Mouse (Mus musculus): ENCODE data around the gene Tab1.
A peak's percentile ranks its signal among the peaks of the same experiment; 100 is the strongest.

Gene Tab1

DNA sequence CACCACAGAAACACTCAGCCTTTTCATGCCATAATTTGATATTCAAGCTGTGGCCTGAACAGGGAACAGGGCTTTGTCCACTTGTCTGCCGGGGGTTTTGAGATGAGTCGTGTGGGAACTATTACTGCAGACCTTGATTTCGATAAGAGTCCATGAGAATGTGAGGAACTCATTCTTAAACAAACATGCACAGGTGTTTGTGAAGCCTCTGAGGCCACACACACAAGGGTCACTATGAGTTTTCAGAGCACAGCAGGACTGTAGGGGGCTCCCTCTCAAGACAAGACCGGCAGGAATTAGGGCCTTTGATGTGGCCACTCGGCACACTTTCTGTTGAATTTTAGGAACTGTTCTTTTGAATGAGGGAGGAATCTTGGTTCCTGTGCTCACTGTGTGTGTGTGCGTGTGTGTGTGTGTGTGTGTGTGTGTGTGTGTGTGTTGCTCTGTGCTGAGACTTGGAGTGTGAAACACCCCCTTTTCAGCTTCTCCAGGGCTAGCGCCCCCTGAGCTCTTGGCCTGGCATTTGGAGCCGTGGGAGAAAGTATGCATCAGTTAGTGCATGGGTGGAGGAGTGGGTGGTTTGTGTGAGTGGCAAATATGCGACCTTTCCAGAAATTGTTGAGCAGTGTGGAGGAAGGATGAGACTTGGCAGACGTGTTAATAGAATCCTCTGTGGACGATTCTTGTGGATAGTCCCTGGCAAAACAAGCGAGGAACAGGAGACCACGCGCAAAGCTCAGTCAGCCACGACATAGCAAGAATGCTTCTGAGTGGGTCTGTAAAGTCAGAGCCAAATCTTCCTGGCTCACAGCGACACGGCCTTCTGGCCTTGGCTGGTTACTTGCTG, 5.2 kb downstream of the Tab1 start:
- DNase-seq (ENCODE audit: low spot score in 2 of 2) = no peak

DNA sequence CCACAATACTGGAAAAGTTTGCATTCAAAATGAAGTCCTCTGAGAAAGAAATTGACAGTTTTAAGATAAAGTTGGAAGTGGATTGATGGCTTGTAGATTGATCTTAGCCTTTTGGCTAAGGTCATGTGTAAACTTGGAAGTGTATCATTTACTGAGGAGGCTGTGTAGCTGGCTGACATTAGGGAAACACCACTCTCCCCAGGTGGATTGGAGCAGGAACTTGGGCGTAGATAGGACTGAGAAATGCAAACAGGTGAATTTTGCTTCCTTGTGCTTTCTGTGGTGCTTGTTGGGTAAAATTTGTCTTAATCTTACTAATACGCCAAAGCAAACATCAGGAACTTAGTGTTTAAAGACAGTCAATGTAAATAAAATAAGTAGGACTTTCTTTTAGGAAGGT, 7.4 kb downstream of the Tab1 start:
- DNase-seq (ENCODE audit: low spot score in 2 of 2) = no peak

GRCm38 (mm10) chr15:80140878-80141277, 8.0 kb downstream of the Tab1 start:
- no peak for DNase-seq (ENCODE audit: low spot score in 2 of 2)

- DNase-seq (ENCODE audit: low spot score in 2 of 2) = no peak
Measured at GRCm38 (mm10) chr15:80142130-80142529, 9.2 kb downstream of the Tab1 start.

DNA sequence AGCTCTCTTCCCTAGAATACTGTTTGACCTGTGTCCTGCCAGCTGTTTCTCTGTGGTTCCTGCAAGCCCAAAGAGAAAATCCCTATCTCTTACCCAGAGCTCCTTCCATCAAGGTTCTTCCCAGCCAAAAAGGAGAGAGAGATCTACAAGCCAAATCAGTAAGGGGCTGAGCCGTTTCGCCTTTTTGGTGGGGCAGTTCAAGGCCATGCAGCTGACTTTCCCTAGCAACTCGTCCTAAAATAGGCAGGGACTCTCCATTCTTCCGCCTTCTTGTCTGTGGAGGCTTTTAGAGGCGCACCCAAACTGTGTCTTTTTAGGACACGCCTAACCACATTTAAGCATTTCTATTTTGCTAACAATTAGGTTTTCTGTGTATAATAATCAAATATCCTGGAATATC, 10.8 kb downstream of the Tab1 start:
- no peak for DNase-seq (ENCODE audit: low spot score in 2 of 2)

- DNase-seq (ENCODE audit: low spot score in 2 of 2) = no peak
Measured at GRCm38 (mm10) chr15:80145397-80145796, 12.5 kb downstream of the Tab1 start.

DNA sequence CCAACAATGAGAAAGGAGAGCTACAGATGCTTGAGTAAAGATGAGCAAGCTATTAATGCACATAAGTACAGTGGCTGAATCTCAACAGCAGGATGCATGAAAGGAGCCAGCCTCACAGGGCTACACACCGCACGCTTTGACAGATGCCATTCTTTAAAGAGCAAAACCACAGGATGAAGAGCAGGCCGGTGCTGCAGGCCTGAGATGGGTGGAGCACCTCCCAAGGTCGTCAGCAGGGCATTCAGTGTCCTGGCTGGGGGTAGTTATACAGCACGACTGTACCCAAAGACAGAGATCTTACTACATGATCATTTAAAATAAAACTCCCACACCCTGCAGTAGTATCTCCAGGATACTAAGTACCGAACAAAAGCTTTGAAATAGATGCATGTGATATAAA, 13.2 kb downstream of the Tab1 start:
- DNase-seq (ENCODE audit: low spot score in 2 of 2) = no peak

DNA sequence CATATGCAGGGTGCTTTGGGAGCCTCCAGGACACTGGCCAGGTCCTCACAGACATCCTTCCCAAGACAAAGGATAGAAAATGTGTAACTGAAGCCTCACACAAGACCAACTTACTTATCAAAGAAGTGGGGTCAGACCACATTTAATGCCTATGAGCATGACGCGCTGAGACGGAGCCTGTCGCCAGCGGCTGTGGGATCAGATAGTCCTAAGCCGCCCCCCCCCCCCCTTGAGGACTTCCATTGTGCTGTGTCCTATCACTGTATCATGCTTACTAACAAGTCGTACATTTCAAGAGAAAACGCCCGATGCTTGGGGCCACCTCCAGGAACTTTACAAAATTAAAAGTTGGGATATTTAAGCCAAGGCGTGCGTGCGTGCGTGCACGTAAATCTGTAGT, 14.2 kb downstream of the Tab1 start:
- no peak for DNase-seq (ENCODE audit: low spot score in 2 of 2)

DNA sequence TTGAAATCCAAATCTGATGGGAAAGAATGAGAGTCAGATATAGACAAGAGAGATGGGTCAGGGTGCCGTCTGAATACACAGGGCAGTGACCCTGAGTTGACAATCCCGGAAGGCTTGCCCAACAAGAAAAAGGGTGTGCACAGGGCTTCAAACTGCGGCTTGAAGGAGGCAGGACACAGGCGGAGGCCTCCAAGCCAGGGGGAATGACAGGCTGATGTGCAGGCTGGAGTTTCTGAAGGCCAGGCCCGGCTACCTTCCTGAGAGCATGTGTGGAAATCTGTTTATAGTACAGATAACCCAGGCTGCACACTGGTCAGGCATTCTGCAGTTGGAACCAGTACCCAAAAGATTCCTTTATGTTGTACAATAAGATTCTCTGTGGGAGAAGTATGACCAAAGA, 14.6 kb downstream of the Tab1 start:
- no peak for DNase-seq (ENCODE audit: low spot score in 2 of 2)

GRCm38 (mm10) chr15:80148565-80148964, 15.6 kb downstream of the Tab1 start:
- DNase-seq (ENCODE audit: low spot score in 2 of 2) = no peak

DNA sequence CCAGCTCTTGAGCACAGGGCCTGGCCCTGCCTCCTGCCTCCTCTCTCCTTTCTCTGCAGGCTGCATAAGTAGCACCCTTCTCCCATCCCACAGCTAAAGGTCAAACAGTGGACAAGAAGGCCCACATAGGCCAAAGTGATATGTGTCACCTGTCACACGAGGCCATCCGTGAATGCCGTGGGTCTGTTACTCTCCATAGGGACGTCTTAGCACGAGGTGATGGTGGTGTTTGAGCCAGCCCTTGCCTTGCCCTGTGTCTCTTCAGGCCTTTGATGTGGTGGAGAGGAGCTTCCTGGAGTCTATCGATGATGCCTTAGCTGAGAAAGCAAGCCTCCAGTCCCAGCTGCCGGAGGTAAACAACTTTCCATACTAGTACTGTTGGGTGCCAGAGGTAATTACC, 16.6 kb downstream of the Tab1 start:
- no peak for DNase-seq (ENCODE audit: low spot score in 2 of 2)

GRCm38 (mm10) chr15:80152663-80153062, 19.7 kb downstream of the Tab1 start:
- DNase-seq (ENCODE audit: low spot score in 2 of 2) = no peak

GRCm38 (mm10) chr15:80153757-80154156, 20.8 kb downstream of the Tab1 start:
- DNase-seq (ENCODE audit: low spot score in 2 of 2) = no peak

- no peak for DNase-seq (ENCODE audit: low spot score in 2 of 2)
Measured at GRCm38 (mm10) chr15:80155707-80156106, 22.8 kb downstream of the Tab1 start.

- DNase-seq (ENCODE audit: low spot score in 2 of 2) = no peak
Measured at GRCm38 (mm10) chr15:80157197-80157943, 24.4 kb downstream of the Tab1 start.

GRCm38 (mm10) chr15:80158001-80158706, 25.2 kb downstream of the Tab1 start:
- DNase-seq (ENCODE audit: low spot score in 2 of 2) = no peak

- DNase-seq (ENCODE audit: low spot score in 2 of 2) = no peak
Measured at GRCm38 (mm10) chr15:80158707-80159090, 25.8 kb downstream of the Tab1 start.

GRCm38 (mm10) chr15:80159286-80159901, 26.5 kb downstream of the Tab1 start:
- DNase-seq (ENCODE audit: low spot score in 2 of 2) = peak; percentile 53 to 57

DNA sequence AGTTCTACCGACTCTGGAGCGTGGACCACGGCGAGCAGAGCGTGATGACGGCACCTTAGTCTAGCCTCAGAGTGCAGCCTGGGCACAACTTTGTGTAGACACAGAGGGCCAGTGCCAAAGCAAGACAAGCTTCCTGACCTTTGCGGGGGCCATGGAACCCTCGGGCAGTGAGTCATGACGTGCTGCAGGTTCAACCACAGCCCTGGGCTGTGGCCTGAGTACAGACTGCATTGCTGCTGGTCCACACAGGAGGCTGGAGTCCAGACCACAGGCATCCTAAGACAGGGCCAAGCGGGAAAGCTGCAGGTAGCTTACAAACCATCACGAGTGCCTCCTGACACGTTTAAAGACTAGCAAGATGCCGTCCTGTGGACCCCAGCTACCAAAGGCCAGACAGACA, 27.3 kb downstream of the Tab1 start:
- no peak for DNase-seq (ENCODE audit: low spot score in 2 of 2)

GRCm38 (mm10) chr15:80160726-80161125, 27.8 kb downstream of the Tab1 start:
- no peak for DNase-seq (ENCODE audit: low spot score in 2 of 2)

DNA sequence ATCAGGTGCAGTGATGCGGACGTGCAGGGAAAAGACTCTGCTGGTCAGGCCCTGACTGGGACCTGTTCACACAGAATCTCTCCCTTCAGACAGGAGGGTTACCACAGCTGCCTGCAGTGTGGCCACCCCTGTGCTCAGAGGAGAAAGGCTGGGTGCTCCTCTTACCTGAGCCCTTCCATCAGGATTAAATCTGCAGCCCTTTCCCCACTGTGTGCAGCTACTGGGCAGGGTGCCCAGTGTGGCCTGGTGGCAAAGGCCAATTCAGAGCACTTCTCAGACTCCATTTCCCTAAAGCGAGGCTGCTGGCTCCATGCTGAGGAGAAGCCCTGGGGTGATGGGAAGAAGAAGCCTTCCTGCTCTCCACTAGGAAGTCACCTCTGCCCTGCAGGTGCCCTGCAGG, 28.3 kb downstream of the Tab1 start:
- no peak for DNase-seq (ENCODE audit: low spot score in 2 of 2)

GRCm38 (mm10) chr15:80162401-80162964, 29.6 kb downstream of the Tab1 start:
- DNase-seq (ENCODE audit: low spot score in 2 of 2) = no peak

Measured in urinary bladder, postnatal 36 days (tissue).